In the genomic region with DNA sequence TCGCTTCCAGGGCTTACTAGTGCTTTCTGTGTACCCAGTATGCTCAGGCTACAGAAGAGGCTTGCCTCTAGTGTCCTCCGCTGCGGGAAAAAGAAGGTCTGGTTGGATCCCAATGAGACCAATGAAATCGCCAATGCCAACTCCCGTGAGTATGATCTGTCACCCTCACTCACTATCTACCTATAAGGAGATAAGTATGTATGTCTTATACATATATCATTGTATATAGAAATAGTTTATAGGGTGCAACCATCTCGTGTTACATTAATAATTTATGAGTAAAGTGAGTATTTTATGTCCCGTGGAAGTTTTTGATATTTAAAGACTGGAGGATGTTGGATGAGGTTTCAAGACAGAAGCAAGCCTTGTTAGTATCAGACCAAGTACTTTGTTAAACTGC, we compare ENCODE assay signal across 9 mouse cellular contexts. TPM values are rescaled to one million over a fixed set of nuclear protein-coding genes. Genes with fewer than 3 reads are reported as not detected.
DNase-seq lines count a peak whose midpoint lies in the region; ATAC-seq and TF ChIP-seq lines count a peak whose summit lies in the region.
"Had no signal": no experiment of that assay in that cellular context is flagged by ENCODE, and none has a peak within 500 bp of the region (broad histone marks: within the 10 kb centered on the region; RNA-seq: fewer than 3 reads in every experiment).

No protein-coding gene starts in this region.

- no peak for TF ChIP-seq CTCF in ES-Bruce4 (IDR thresholded peaks at IDR 0.05; ENCODE audit: low read depth, low read length)
- no peak for TF ChIP-seq CTCF in liver, postnatal 0 days (IDR thresholded peaks at IDR 0.05; ENCODE audit: low read depth)

- intact Hi-C loops in heart, postnatal 36 days (cut with DNase I), result loop anchor here (2.0 to 5.0 kb wide), 2 partner anchors 121 to 175 kb away; partner anchors contain the start of gene Cdk12

- peak overlapping the region; percentile 96; the same call in 1 of the 2 replicates for H3K27ac ChIP-seq in heart, embryonic 12.5 days (ENCODE audit: poor library complexity, severe bottlenecking)
- H3K27ac ChIP-seq in ES-Bruce4 (ENCODE audit: insufficient read depth, low read length), result peak overlapping the region; percentile 20
- no peak overlapping the region for H3K27ac ChIP-seq in forebrain, embryonic 16.5 days (ENCODE audit: low read length)
- H3K27ac ChIP-seq in liver, postnatal 0 days (ENCODE audit: low read depth), result no peak overlapping the region

- H3K27me3 ChIP-seq in heart, embryonic 12.5 days (replicated peaks), result no peaks in the 10 kb centered on the region
- H3K27me3 ChIP-seq in ES-Bruce4 (ENCODE audit: control insufficient read depth, insufficient read depth, low read length, poor library complexity, severe bottlenecking), result no peaks in the 10 kb centered on the region
- no peaks in the 10 kb centered on the region for H3K27me3 ChIP-seq in forebrain, embryonic 16.5 days (replicated peaks; ENCODE audit: control insufficient read depth, insufficient read depth, low read length)
- no peaks in the 10 kb centered on the region for H3K27me3 ChIP-seq in liver, postnatal 0 days (ENCODE audit: insufficient read depth, low read length)

- ATAC-seq in heart, embryonic 12.5 days (ENCODE audit: insufficient number of reproducible peaks, low FRiP score), result no peak
- no peak for ATAC-seq in forebrain, embryonic 16.5 days
- ATAC-seq in liver, postnatal 0 days, result no peak
- ATAC-seq in erythroid progenitor cell, adult 5-6 weeks (replicated peaks; ENCODE audit: low FRiP score, poor library complexity, severe bottlenecking), result no peak
- ATAC-seq in monocyte, adult 5-6 weeks (replicated peaks; ENCODE audit: insufficient number of reproducible peaks, low FRiP score, low TSS enrichment, poor library complexity, severe bottlenecking), result no peak

- H3K4me3 ChIP-seq in heart, embryonic 12.5 days, result peak overlapping the region; percentile 99
- H3K4me3 ChIP-seq in ES-Bruce4 (ENCODE audit: low read depth, low read length), result peak overlapping the region; percentile 96
- peak overlapping the region; percentile 99 for H3K4me3 ChIP-seq in forebrain, embryonic 16.5 days (replicated peaks; ENCODE audit: low read length)
- peak overlapping the region; percentile 83 for H3K4me3 ChIP-seq in liver, postnatal 0 days (ENCODE audit: low read depth, low read length)

- peaks cover 20% of the 10 kb centered on the region for H3K4me1 ChIP-seq in heart, embryonic 12.5 days (replicated peaks)
- H3K4me1 ChIP-seq in ES-Bruce4 (ENCODE audit: control insufficient read depth, insufficient read depth, low read length), result peaks cover 1% of the 10 kb centered on the region
- H3K4me1 ChIP-seq in forebrain, embryonic 16.5 days (replicated peaks; ENCODE audit: control insufficient read depth, insufficient read depth, low read length), result peaks cover 22% of the 10 kb centered on the region
- peaks cover 7% of the 10 kb centered on the region for H3K4me1 ChIP-seq in liver, postnatal 0 days (ENCODE audit: insufficient read depth)

- no peak for TF ChIP-seq POLR2A in ES-Bruce4 (IDR thresholded peaks at IDR 0.05; ENCODE audit: insufficient read depth, low read length)

- no peak for TF ChIP-seq EP300 in ES-Bruce4 (IDR thresholded peaks at IDR 0.05; ENCODE audit: insufficient read depth, low read depth, low read length)
- TF ChIP-seq EP300 in liver, postnatal 0 days (IDR thresholded peaks at IDR 0.05; ENCODE audit: low read depth), result no peak

- WGBS in heart, embryonic 12.5 days, result 24% methylated on average over 7 of the region's 7 CpGs
- WGBS in forebrain, embryonic 16.5 days, result 25% methylated on average over 7 of the region's 7 CpGs
- WGBS in liver, postnatal 0 days (ENCODE audit: insufficient replicate concordance), result 12% methylated on average over 7 of the region's 7 CpGs

- peak overlapping the region; percentile 93 for H3K4me2 ChIP-seq in heart, embryonic 12.5 days
- H3K4me2 ChIP-seq in forebrain, embryonic 16.5 days (ENCODE audit: low read length), result peak overlapping the region; percentile 100
- H3K4me2 ChIP-seq in liver, postnatal 0 days (ENCODE audit: low read depth, low read length), result peak overlapping the region; percentile 93

- DNase-seq in heart, postnatal 36 days, result no peak
- DNase-seq in liver, postnatal 0 days, result no peak
- no peak for DNase-seq in spleen, postnatal 14 days (ENCODE audit: low spot score in 2 of 2)
- DNase-seq: cerebellum, adult 11 months had no signal

- H3K9me3 ChIP-seq in heart, embryonic 12.5 days (replicated peaks), result no peaks in the 10 kb centered on the region
- no peaks in the 10 kb centered on the region for H3K9me3 ChIP-seq in ES-Bruce4 (replicated peaks; ENCODE audit: control insufficient read depth, insufficient read depth, low read length, poor library complexity, severe bottlenecking)
- H3K9me3 ChIP-seq in forebrain, embryonic 16.5 days (ENCODE audit: control insufficient read depth, low read length), result no peaks in the 10 kb centered on the region
- H3K9me3 ChIP-seq in liver, postnatal 0 days (ENCODE audit: low read length), result no peaks in the 10 kb centered on the region

- peak overlapping the region; percentile 99 for H3K9ac ChIP-seq in heart, embryonic 12.5 days
- H3K9ac ChIP-seq in ES-Bruce4 (ENCODE audit: low read depth, poor library complexity, severe bottlenecking), result peak overlapping the region; percentile 93
- H3K9ac ChIP-seq in forebrain, embryonic 16.5 days (replicated peaks; ENCODE audit: low read depth, low read length), result peak overlapping the region; percentile 99
- H3K9ac ChIP-seq in liver, postnatal 0 days (replicated peaks), result peak overlapping the region; percentile 90

- H3K36me3 ChIP-seq in heart, embryonic 12.5 days, result peaks cover 34% of the 10 kb centered on the region
- peaks cover 37% of the 10 kb centered on the region for H3K36me3 ChIP-seq in ES-Bruce4 (ENCODE audit: control insufficient read depth, insufficient read depth, low read length, poor library complexity, severe bottlenecking)
- peaks cover 18% of the 10 kb centered on the region for H3K36me3 ChIP-seq in forebrain, embryonic 16.5 days (ENCODE audit: control insufficient read depth, insufficient read depth)
- H3K36me3 ChIP-seq in liver, postnatal 0 days (replicated peaks; ENCODE audit: insufficient read depth, low read length), result peaks cover 33% of the 10 kb centered on the region

RNA-seq across cellular contexts. Expression of gene Rpl19, which starts 1.3 kb away (rescaled TPM):
- 654 and 675 TPM in 2 replicates for polyA plus RNA-seq in heart, embryonic 12.5 days (2016; fragmentation: Nextera tagmentation; extraction: Ambion mirVana)
- total RNA-seq in heart, postnatal 36 days (2021), result 100 to 1,000 TPM; 537 to 577 TPM
- 2,020 and 2,244 TPM in 2 replicates for polyA plus RNA-seq in ES-Bruce4 (2011; ENCODE audit: insufficient read depth, insufficient read length, low read depth, missing spikeins)
- polyA plus RNA-seq in forebrain, embryonic 16.5 days (2015; fragmentation: Nextera tagmentation; extraction: Ambion mirVana), result 652 and 659 TPM in 2 replicates
- 568 TPM in 2 replicates for polyA plus RNA-seq in liver, postnatal 0 days (2015; fragmentation: Nextera tagmentation; extraction: Ambion mirVana)
- 931 and 1,058 TPM in 2 replicates for total RNA-seq in erythroid progenitor cell, adult 5-6 weeks (2015; ENCODE audit: low replicate concordance)
- 346 and 531 TPM in 2 replicates for total RNA-seq in erythroid progenitor cell, adult 5-6 weeks (2017; ENCODE audit: low replicate concordance)
- total RNA-seq in monocyte, adult 5-6 weeks (2017), result 1,171 to 1,260 TPM (median 1,185 TPM) in 3 replicates

RNA-seq across cellular contexts. Expression of gene Cacnb1, which starts 5.0 kb away (rescaled TPM):
- polyA plus RNA-seq in heart, embryonic 12.5 days (2016; fragmentation: Nextera tagmentation; extraction: Ambion mirVana), result 6.1 and 8.5 TPM in 2 replicates
- total RNA-seq in heart, postnatal 36 days (2021), result 1 to 10 TPM; 6.1 to 6.2 TPM
- polyA plus RNA-seq in ES-Bruce4 (2011; ENCODE audit: insufficient read depth, insufficient read length, low read depth, missing spikeins), result 5.2 and 6.3 TPM in 2 replicates
- 39.0 and 52.1 TPM in 2 replicates for polyA plus RNA-seq in forebrain, embryonic 16.5 days (2015; fragmentation: Nextera tagmentation; extraction: Ambion mirVana)
- polyA plus RNA-seq in liver, postnatal 0 days (2015; fragmentation: Nextera tagmentation; extraction: Ambion mirVana), result 0.23 and 0.77 TPM in 2 replicates
- not detected in 2 replicates for total RNA-seq in erythroid progenitor cell, adult 5-6 weeks (2015; ENCODE audit: low replicate concordance)
- total RNA-seq in erythroid progenitor cell, adult 5-6 weeks (2017; ENCODE audit: low replicate concordance), result 0.13 and 0.68 TPM in 2 replicates
- total RNA-seq in monocyte, adult 5-6 weeks (2017), result 1.6 to 3.5 TPM (median 3.3 TPM) in 3 replicates

RNA-seq across cellular contexts. Expression of gene Stac2, which starts 25.5 kb away (rescaled TPM):
- 0.47 and 0.63 TPM in 2 replicates for polyA plus RNA-seq in heart, embryonic 12.5 days (2016; fragmentation: Nextera tagmentation; extraction: Ambion mirVana)
- total RNA-seq in heart, postnatal 36 days (2021), result under 1 TPM in 1 of 2 experiments, not detected in 1; 0.17 TPM
- polyA plus RNA-seq in ES-Bruce4 (2011; ENCODE audit: insufficient read depth, insufficient read length, low read depth, missing spikeins), result 5.6 and 9.6 TPM in 2 replicates
- polyA plus RNA-seq in forebrain, embryonic 16.5 days (2015; fragmentation: Nextera tagmentation; extraction: Ambion mirVana), result 3.4 and 5.4 TPM in 2 replicates
- polyA plus RNA-seq in liver, postnatal 0 days (2015; fragmentation: Nextera tagmentation; extraction: Ambion mirVana), result 0.07 and 0.13 TPM in 2 replicates
- not detected in 2 replicates for total RNA-seq in erythroid progenitor cell, adult 5-6 weeks (2015; ENCODE audit: low replicate concordance)
- total RNA-seq in erythroid progenitor cell, adult 5-6 weeks (2017; ENCODE audit: low replicate concordance), result not detected in 2 replicates
- total RNA-seq in monocyte, adult 5-6 weeks (2017), result 1.1 TPM in 1 of 3 replicates, not detected in the others

RNA-seq across cellular contexts. Expression of gene Arl5c, which starts 31.8 kb away (rescaled TPM):
- 3.4 and 3.9 TPM in 2 replicates for polyA plus RNA-seq in heart, embryonic 12.5 days (2016; fragmentation: Nextera tagmentation; extraction: Ambion mirVana)
- total RNA-seq in heart, postnatal 36 days (2021), result under 1 TPM; 0.65 to 0.80 TPM
- 2.8 and 3.6 TPM in 2 replicates for polyA plus RNA-seq in ES-Bruce4 (2011; ENCODE audit: insufficient read depth, insufficient read length, low read depth, missing spikeins)
- polyA plus RNA-seq in forebrain, embryonic 16.5 days (2015; fragmentation: Nextera tagmentation; extraction: Ambion mirVana), result 4.6 and 6.4 TPM in 2 replicates
- 9.9 and 10.0 TPM in 2 replicates for polyA plus RNA-seq in liver, postnatal 0 days (2015; fragmentation: Nextera tagmentation; extraction: Ambion mirVana)
- 8.8 and 24.5 TPM in 2 replicates for total RNA-seq in erythroid progenitor cell, adult 5-6 weeks (2015; ENCODE audit: low replicate concordance)
- total RNA-seq in erythroid progenitor cell, adult 5-6 weeks (2017; ENCODE audit: low replicate concordance), result 9.6 and 17.5 TPM in 2 replicates
- total RNA-seq in monocyte, adult 5-6 weeks (2017), result 67.7 to 97.0 TPM (median 83.6 TPM) in 3 replicates

RNA-seq across cellular contexts. Expression of gene Plxdc1, which starts 41.5 kb away (rescaled TPM):
- polyA plus RNA-seq in heart, embryonic 12.5 days (2016; fragmentation: Nextera tagmentation; extraction: Ambion mirVana), result 0.31 TPM in 1 of 2 replicates, not detected in the other
- 1 to 10 TPM; 5.1 to 6.2 TPM for total RNA-seq in heart, postnatal 36 days (2021)
- 3.0 and 3.3 TPM in 2 replicates for polyA plus RNA-seq in ES-Bruce4 (2011; ENCODE audit: insufficient read depth, insufficient read length, low read depth, missing spikeins)
- polyA plus RNA-seq in forebrain, embryonic 16.5 days (2015; fragmentation: Nextera tagmentation; extraction: Ambion mirVana), result 0.72 and 0.96 TPM in 2 replicates
- polyA plus RNA-seq in liver, postnatal 0 days (2015; fragmentation: Nextera tagmentation; extraction: Ambion mirVana), result 0.75 TPM in 2 replicates
- total RNA-seq in erythroid progenitor cell, adult 5-6 weeks (2015; ENCODE audit: low replicate concordance), result 1.3 TPM in 1 of 2 replicates, not detected in the other
- 2.3 and 2.4 TPM in 2 replicates for total RNA-seq in erythroid progenitor cell, adult 5-6 weeks (2017; ENCODE audit: low replicate concordance)
- total RNA-seq in monocyte, adult 5-6 weeks (2017), result 1.6 to 2.8 TPM (median 2.4 TPM) in 3 replicates

Comparison
In these comparisons a context has a peak if more than half of its experiments do, and no peak if none do; other contexts are left out.
1. H3K27ac ChIP-seq: peak in heart, embryonic 12.5 days (single experiment) and ES-Bruce4 (single experiment); none in forebrain, embryonic 16.5 days (single experiment) and liver, postnatal 0 days (single experiment).
2. Peak in every context shown above with its lines, with median percentiles within 50 percentile points of each other: H3K4me2 ChIP-seq, H3K4me3 ChIP-seq and H3K9ac ChIP-seq.